In genomic region chr11:58026860-58027259, GRCm38 (mm10) we compare ENCODE assay signal across 17 mouse cellular contexts. TPM values are rescaled to one million over a fixed set of nuclear protein-coding genes. Genes with fewer than 3 reads are reported as not detected.
DNase-seq lines count a peak whose midpoint lies in the region; ATAC-seq and TF ChIP-seq lines count a peak whose summit lies in the region.
"Had no signal": no experiment of that assay in that cellular context is flagged by ENCODE, and none has a peak within 500 bp of the region (broad histone marks: within the 10 kb centered on the region; RNA-seq: fewer than 3 reads in every experiment).

No protein-coding gene starts in this region.

- peak overlapping the region; percentile 34 for H3K27ac ChIP-seq in liver, embryonic 12.5 days
- no peak overlapping the region for H3K27ac ChIP-seq in lung, embryonic 16.5 days (ENCODE audit: low read length)
- peak overlapping the region; percentile 12; the same call in 1 of the 2 replicates for H3K27ac ChIP-seq in intestine, embryonic 16.5 days (ENCODE audit: low read length)
- peak overlapping the region; percentile 67 for H3K27ac ChIP-seq in stomach, embryonic 15.5 days
- H3K27ac ChIP-seq: embryonic facial prominence, embryonic 12.5 days; forebrain, embryonic 15.5 days; heart, adult 2 months had no signal

- H3K36me3 ChIP-seq in liver, embryonic 12.5 days: peaks cover 22% of the 10 kb centered on the region
- H3K36me3 ChIP-seq in lung, embryonic 16.5 days (ENCODE audit: control insufficient read depth, insufficient read depth, low read length): no peaks in the 10 kb centered on the region
- H3K36me3 ChIP-seq in intestine, embryonic 16.5 days (ENCODE audit: control insufficient read depth, insufficient read depth, low read length): no peaks in the 10 kb centered on the region
- H3K36me3 ChIP-seq in stomach, embryonic 15.5 days: no peaks in the 10 kb centered on the region
- H3K36me3 ChIP-seq: embryonic facial prominence, embryonic 12.5 days; forebrain, embryonic 15.5 days; heart, embryonic 12.5 days had no signal

- no peak for ATAC-seq in liver, embryonic 12.5 days
- peak; percentile 53; the same call in 1 of the 2 replicates for ATAC-seq in lung, embryonic 16.5 days (ENCODE audit: low read depth)
- ATAC-seq in intestine, embryonic 16.5 days: no peak
- ATAC-seq in stomach, embryonic 15.5 days (ENCODE audit: insufficient read depth, low FRiP score, low read depth): peak; percentile 59; the same call in 1 of the 2 replicates
- ATAC-seq in inflammation-experienced regulatory T-cells, adult 6 months: no peak
- ATAC-seq: forebrain, embryonic 15.5 days had no signal

- H3K9me3 ChIP-seq in liver, embryonic 12.5 days (replicated peaks): no peaks in the 10 kb centered on the region
- no peaks in the 10 kb centered on the region for H3K9me3 ChIP-seq in lung, embryonic 16.5 days (ENCODE audit: control insufficient read depth, low read length)
- no peaks in the 10 kb centered on the region for H3K9me3 ChIP-seq in intestine, embryonic 16.5 days (ENCODE audit: control insufficient read depth, low read length)
- H3K9me3 ChIP-seq in stomach, embryonic 15.5 days: no peaks in the 10 kb centered on the region
- H3K9me3 ChIP-seq: embryonic facial prominence, embryonic 12.5 days; forebrain, embryonic 15.5 days; G1E; heart, embryonic 12.5 days had no signal

- no peaks in the 10 kb centered on the region for H3K27me3 ChIP-seq in liver, embryonic 12.5 days (replicated peaks)
- no peaks in the 10 kb centered on the region for H3K27me3 ChIP-seq in lung, embryonic 16.5 days (ENCODE audit: control insufficient read depth, insufficient read depth, low read depth, low read length)
- H3K27me3 ChIP-seq in intestine, embryonic 16.5 days (replicated peaks; ENCODE audit: control insufficient read depth, insufficient read depth, low read length): no peaks in the 10 kb centered on the region
- H3K27me3 ChIP-seq in stomach, embryonic 15.5 days (replicated peaks): no peaks in the 10 kb centered on the region
- H3K27me3 ChIP-seq: embryonic facial prominence, embryonic 12.5 days; forebrain, embryonic 15.5 days; heart, embryonic 12.5 days had no signal

- TF ChIP-seq POLR2A in lung, adult 2 months (IDR thresholded peaks at IDR 0.05; ENCODE audit: borderline replicate concordance, extremely low read depth, low read depth, low read length): no peak

- H3K4me1 ChIP-seq in liver, embryonic 12.5 days: peaks cover 95% of the 10 kb centered on the region
- peaks cover 25% of the 10 kb centered on the region for H3K4me1 ChIP-seq in lung, embryonic 16.5 days (replicated peaks; ENCODE audit: control insufficient read depth, insufficient read depth, low read length)
- peaks cover 41% of the 10 kb centered on the region for H3K4me1 ChIP-seq in lung, adult 2 months (ENCODE audit: control insufficient read depth, insufficient read depth, low read length)
- peaks cover 44% of the 10 kb centered on the region for H3K4me1 ChIP-seq in intestine, embryonic 16.5 days (ENCODE audit: control insufficient read depth, insufficient read depth, low read length)
- H3K4me1 ChIP-seq in stomach, embryonic 15.5 days: peaks cover 22% of the 10 kb centered on the region
- H3K4me1 ChIP-seq: forebrain, embryonic 15.5 days had no signal

- H3K9ac ChIP-seq in liver, embryonic 12.5 days: no peak overlapping the region
- no peak overlapping the region for H3K9ac ChIP-seq in lung, embryonic 16.5 days (ENCODE audit: low read length)
- H3K9ac ChIP-seq in intestine, embryonic 16.5 days (ENCODE audit: low read depth, low read length): no peak overlapping the region
- H3K9ac ChIP-seq in stomach, embryonic 15.5 days: no peak overlapping the region
- H3K9ac ChIP-seq: embryonic facial prominence, embryonic 12.5 days; forebrain, embryonic 15.5 days; heart, embryonic 12.5 days had no signal

- no peak for TF ChIP-seq CTCF in lung, adult 2 months (IDR thresholded peaks at IDR 0.05; ENCODE audit: insufficient read depth, low read length)

- H3K4me2 ChIP-seq in liver, embryonic 12.5 days: no peak overlapping the region
- no peak overlapping the region for H3K4me2 ChIP-seq in lung, embryonic 16.5 days (ENCODE audit: low read depth, low read length)
- no peak overlapping the region for H3K4me2 ChIP-seq in intestine, embryonic 16.5 days (ENCODE audit: low read depth, low read length)
- H3K4me2 ChIP-seq in stomach, embryonic 15.5 days: no peak overlapping the region
- H3K4me2 ChIP-seq: embryonic facial prominence, embryonic 12.5 days; forebrain, embryonic 15.5 days; heart, embryonic 12.5 days had no signal

- no peak for DNase-seq in liver
- DNase-seq in lung, adult 2 months: no peak
- no peak for DNase-seq in heart, adult 8-10 months (ENCODE audit: low spot score)
- DNase-seq: adrenal gland, adult 8-10 months; adrenal gland, postnatal 36 days; cerebellum, adult 8-10 months; gastrocnemius, postnatal 10 days; heart, adult 2 months had no signal

- 65% methylated on average over 1 of the region's 1 CpGs for WGBS in liver, embryonic 12.5 days (ENCODE audit: insufficient replicate concordance)
- WGBS in lung, embryonic 16.5 days: 67% methylated on average over 1 of the region's 1 CpGs
- WGBS in lung, adult 2 months: 50% methylated on average over 1 of the region's 1 CpGs
- 41% methylated on average over 1 of the region's 1 CpGs for WGBS in intestine, embryonic 16.5 days
- 59% methylated on average over 1 of the region's 1 CpGs for WGBS in stomach, embryonic 15.5 days

- H3K4me3 ChIP-seq in liver, embryonic 12.5 days: no peak overlapping the region
- no peak overlapping the region for H3K4me3 ChIP-seq in lung, embryonic 16.5 days (ENCODE audit: low read length)
- H3K4me3 ChIP-seq in lung, adult 2 months (replicated peaks; ENCODE audit: extremely low read depth, low read depth, low read length): no peak overlapping the region
- H3K4me3 ChIP-seq in intestine, embryonic 16.5 days (ENCODE audit: low read length): no peak overlapping the region
- H3K4me3 ChIP-seq in stomach, embryonic 15.5 days (replicated peaks): no peak overlapping the region
- H3K4me3 ChIP-seq: embryonic facial prominence, embryonic 12.5 days; forebrain, embryonic 15.5 days; heart, adult 2 months; heart, embryonic 12.5 days had no signal

RNA-seq across cellular contexts. Expression of gene Larp1, which starts 18.0 kb away (rescaled TPM):
- 41.6 and 42.4 TPM in 2 replicates for polyA plus RNA-seq in liver, embryonic 12.5 days (2016; fragmentation: Nextera tagmentation; extraction: Ambion mirVana)
- polyA plus RNA-seq in lung, embryonic 16.5 days (2015; fragmentation: Nextera tagmentation; extraction: Ambion mirVana): 15.3 and 16.3 TPM in 2 replicates
- 26.9 and 34.6 TPM in 2 replicates for polyA plus RNA-seq in lung, adult 2 months (2012; rRNA removed)
- polyA plus RNA-seq in intestine, embryonic 16.5 days (2015; fragmentation: Nextera tagmentation; extraction: Ambion mirVana): 16.5 and 16.7 TPM in 2 replicates
- 25.6 and 27.4 TPM in 2 replicates for polyA plus RNA-seq in stomach, embryonic 15.5 days (2015; fragmentation: Nextera tagmentation; extraction: Ambion mirVana)
- 10 to 100 TPM; 21.0 to 29.3 (median 24.1) TPM for polyA plus RNA-seq in inflammation-experienced regulatory T-cells, adult 6 months (2017; shearing (Covaris generic))
- total RNA-seq in heart, adult 8-10 months (2022): 10 to 100 TPM; 61.6 to 70.0 (median 65.1) TPM

Comparison
In these comparisons a context has a peak if more than half of its experiments do, and no peak if none do; other contexts are left out.
1. ATAC-seq: peak in lung, embryonic 16.5 days (single experiment) and stomach, embryonic 15.5 days (single experiment); none in liver, embryonic 12.5 days (single experiment), intestine, embryonic 16.5 days (single experiment) and inflammation-experienced regulatory T-cells, adult 6 months (single experiment).